Mouse (Mus musculus): Measurements from ENCODE around the gene C130050O18Rik. TPM values are rescaled to one million over a fixed set of nuclear protein-coding genes. Genes with fewer than 3 reads are reported as not detected.

Gene C130050O18Rik
- total and polyA plus RNA-seq, 3 experiments: 0.12 to 0.21 TPM; not detected in 1

DNA sequence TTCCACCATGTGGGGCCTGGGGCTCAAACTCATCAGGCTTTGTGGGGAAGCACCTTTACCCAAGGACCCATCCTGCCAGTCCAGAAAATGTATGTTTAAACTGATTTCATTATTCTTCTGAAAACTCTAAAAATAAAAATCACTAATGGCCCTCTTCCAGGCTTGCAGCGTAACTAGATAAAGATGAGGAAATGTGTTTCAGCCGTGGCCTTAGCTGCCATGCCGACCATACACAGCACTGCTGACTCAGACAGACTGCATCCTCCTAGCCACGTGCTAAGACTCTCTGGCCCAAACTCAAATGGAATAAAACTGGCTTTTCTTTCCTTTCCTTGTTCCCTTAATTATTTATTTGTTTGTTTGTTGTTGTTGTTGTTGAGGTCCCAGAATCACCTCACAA lies 59.8 kb downstream of the C130050O18Rik start:
- Histone ChIP-seq H3K9ac (ENCODE audit: control insufficient read depth, low read depth, low read length, poor library complexity, severe bottlenecking) (peak overlapping the region; percentile 21; the same call in 1 of the 2 replicates), H3K4me1 (ENCODE audit: control insufficient read depth in 1 of 2, insufficient read depth in 2 of 2, low read length in 2 of 2) (peaks cover 13 to 14% of the 10 kb centered on the region in 2 experiments), H3K79me2 (ENCODE audit: control insufficient read depth, insufficient read depth, low read length, poor library complexity) (peaks cover 4% of the 10 kb centered on the region), H3K27me3 (ENCODE audit: control insufficient read depth in 1 of 2, insufficient read depth in 2 of 2, low read length in 2 of 2) (no peaks in the 10 kb centered on the region), H3K36me3 (ENCODE audit: control insufficient read depth in 1 of 2, insufficient read depth in 2 of 2, low read length in 2 of 2) (peaks cover 0 to 11% of the 10 kb centered on the region in 2 experiments; a peak in 2 of 4 replicates), H3K9me3 (replicated peaks; ENCODE audit: insufficient read depth, low read length) (no peaks in the 10 kb centered on the region), H3K27ac (ENCODE audit: control insufficient read depth, low read depth, low read length) (no peak overlapping the region), H3K4me3 (ENCODE audit: control insufficient read depth in 1 of 2, insufficient read depth in 1 of 2, low read depth in 2 of 2, low read length in 2 of 2) (no peak overlapping the region)
- DNase-seq (ENCODE audit: low read depth, low spot score): peak; percentile 57
- TF ChIP-seq MAX (IDR thresholded peaks at IDR 0.05; ENCODE audit: low read length): peak; percentile 81
- TF ChIP-seq POLR2AphosphoS5 (IDR thresholded peaks at IDR 0.05; ENCODE audit: borderline replicate concordance, low read depth, low read length): no peak
- no peak for TF ChIP-seq KAT2A (conservative IDR thresholded peaks at IDR 0.05; ENCODE audit: low read depth, low read length)
- TF ChIP-seq SIN3A (IDR thresholded peaks at IDR 0.05; ENCODE audit: low read length): no peak
- TF ChIP-seq ZMIZ1 (IDR thresholded peaks at IDR 0.05; ENCODE audit: low read depth, low read length): no peak
- peak; percentile 88 for TF ChIP-seq MXI1 (IDR thresholded peaks at IDR 0.05; ENCODE audit: low read depth, low read length)
- TF ChIP-seq HCFC1 (IDR thresholded peaks at IDR 0.05; ENCODE audit: low read depth, low read length): 0 out of 2 replicates have a peak, but pooled peaks have one; percentile 10
- peak; percentile 75 for TF ChIP-seq MYC (IDR thresholded peaks at IDR 0.05; ENCODE audit: low read depth, low read length)
- TF ChIP-seq MEF2A (IDR thresholded peaks at IDR 0.05; ENCODE audit: extremely low read depth, insufficient replicate concordance, low read depth, low read length, poor library complexity, severe bottlenecking): no peak
- TF ChIP-seq UBTF (IDR thresholded peaks at IDR 0.05; ENCODE audit: borderline replicate concordance, insufficient read depth, low read depth, low read length): no peak
- no peak for TF ChIP-seq ZNF384 (IDR thresholded peaks at IDR 0.05; ENCODE audit: low read depth, low read length)
- TF ChIP-seq ETS1 (IDR thresholded peaks at IDR 0.05; ENCODE audit: low read depth, low read length): peak; percentile 20; the same call in 1 of the 2 replicates
- TF ChIP-seq MYB (IDR thresholded peaks at IDR 0.05; ENCODE audit: low read depth, low read length): no peak
- TF ChIP-seq ZC3H11A (IDR thresholded peaks at IDR 0.05; ENCODE audit: low read depth, low read length): no peak
- no peak for TF ChIP-seq NELFE (IDR thresholded peaks at IDR 0.05; ENCODE audit: low read depth, low read length)

Other genes with a start within 250 kb of the C130050O18Rik start
- gene Sun1, start 204.6 kb upstream of the C130050O18Rik start, total RNA-seq (2012; rRNA removed): 71.1 and 71.3 TPM in 2 replicates
- gene Sun1, start 204.6 kb upstream of the C130050O18Rik start, polyA plus RNA-seq (2012; ENCODE audit: insufficient read depth in 1 of 2, insufficient read length in 2 of 2, low read depth in 1 of 2, low replicate concordance in 2 of 2, missing spikeins in 1 of 2): 10 to 100 TPM in 1 of 2 experiments, not detected in 1; 79.0 TPM
- gene Get4, start 153.0 kb upstream of the C130050O18Rik start, total RNA-seq (2012; rRNA removed): 108 and 117 TPM in 2 replicates
- 100 to 1,000 TPM in 1 of 2 experiments, not detected in 1; 180 TPM for gene Get4, start 153.0 kb upstream of the C130050O18Rik start, polyA plus RNA-seq (2012; ENCODE audit: insufficient read depth in 1 of 2, insufficient read length in 2 of 2, low read depth in 1 of 2, low replicate concordance in 2 of 2, missing spikeins in 1 of 2)
- gene Adap1, start 79.7 kb upstream of the C130050O18Rik start, total RNA-seq (2012; rRNA removed): 38.3 and 52.9 TPM in 2 replicates
- 10 to 100 TPM in 1 of 2 experiments, not detected in 1; 59.8 TPM for gene Adap1, start 79.7 kb upstream of the C130050O18Rik start, polyA plus RNA-seq (2012; ENCODE audit: insufficient read depth in 1 of 2, insufficient read length in 2 of 2, low read depth in 1 of 2, low replicate concordance in 2 of 2, missing spikeins in 1 of 2)
- 49.1 and 53.0 TPM in 2 replicates for gene Cox19, start 53.9 kb upstream of the C130050O18Rik start, total RNA-seq (2012; rRNA removed)
- gene Cox19, start 53.9 kb upstream of the C130050O18Rik start, polyA plus RNA-seq (2012; ENCODE audit: insufficient read depth in 1 of 2, insufficient read length in 2 of 2, low read depth in 1 of 2, low replicate concordance in 2 of 2, missing spikeins in 1 of 2): 10 to 100 TPM in 1 of 2 experiments, not detected in 1; 73.2 TPM
- not detected in 2 replicates for gene Cyp2w1, start 52.7 kb upstream of the C130050O18Rik start, total RNA-seq (2012; rRNA removed)
- gene Cyp2w1, start 52.7 kb upstream of the C130050O18Rik start, polyA plus RNA-seq (2012; ENCODE audit: insufficient read depth in 1 of 2, insufficient read length in 2 of 2, low read depth in 1 of 2, low replicate concordance in 2 of 2, missing spikeins in 1 of 2): not detected
- gene Gpr146, start 27.6 kb upstream of the C130050O18Rik start, total RNA-seq (2012; rRNA removed): 0.92 and 2.1 TPM in 2 replicates
- gene Gpr146, start 27.6 kb upstream of the C130050O18Rik start, polyA plus RNA-seq (2012; ENCODE audit: insufficient read depth in 1 of 2, insufficient read length in 2 of 2, low read depth in 1 of 2, low replicate concordance in 2 of 2, missing spikeins in 1 of 2): 1 to 10 TPM in 1 of 2 experiments, not detected in 1; 4.5 TPM
- gene Gper1, start 17.9 kb downstream of the C130050O18Rik start, total RNA-seq (2012; rRNA removed): 0.07 and 0.15 TPM in 2 replicates
- under 1 TPM in 1 of 2 experiments, not detected in 1; 0.07 TPM for gene Gper1, start 17.9 kb downstream of the C130050O18Rik start, polyA plus RNA-seq (2012; ENCODE audit: insufficient read depth in 1 of 2, insufficient read length in 2 of 2, low read depth in 1 of 2, low replicate concordance in 2 of 2, missing spikeins in 1 of 2)
- gene 3110082I17Rik, start 55.2 kb downstream of the C130050O18Rik start, total RNA-seq (2012; rRNA removed): 43.2 and 58.1 TPM in 2 replicates
- gene 3110082I17Rik, start 55.2 kb downstream of the C130050O18Rik start, polyA plus RNA-seq (2012; ENCODE audit: insufficient read depth in 1 of 2, insufficient read length in 2 of 2, low read depth in 1 of 2, low replicate concordance in 2 of 2, missing spikeins in 1 of 2): 10 to 100 TPM in 1 of 2 experiments, not detected in 1; 79.5 TPM
- gene Zfand2a, start 79.3 kb downstream of the C130050O18Rik start, total RNA-seq (2012; rRNA removed): 12.4 and 13.8 TPM in 2 replicates
- 10 to 100 TPM in 1 of 2 experiments, not detected in 1; 15.3 TPM for gene Zfand2a, start 79.3 kb downstream of the C130050O18Rik start, polyA plus RNA-seq (2012; ENCODE audit: insufficient read depth in 1 of 2, insufficient read length in 2 of 2, low read depth in 1 of 2, low replicate concordance in 2 of 2, missing spikeins in 1 of 2)
- not detected in 2 replicates for gene Uncx, start 138.2 kb downstream of the C130050O18Rik start, total RNA-seq (2012; rRNA removed)
- not detected for gene Uncx, start 138.2 kb downstream of the C130050O18Rik start, polyA plus RNA-seq (2012; ENCODE audit: insufficient read depth in 1 of 2, insufficient read length in 2 of 2, low read depth in 1 of 2, low replicate concordance in 2 of 2, missing spikeins in 1 of 2)